Mouse (Mus musculus): ENCODE results near the gene Foxn3.

The Foxn3 gene

GRCm38 (mm10) chr12:99562073-99562866 lies 1.1 kb downstream of the Foxn3 start:
- DNase-seq (ENCODE audit: low spot score in 2 of 2): peak in 1 of 2 experiments; percentile 9

DNA sequence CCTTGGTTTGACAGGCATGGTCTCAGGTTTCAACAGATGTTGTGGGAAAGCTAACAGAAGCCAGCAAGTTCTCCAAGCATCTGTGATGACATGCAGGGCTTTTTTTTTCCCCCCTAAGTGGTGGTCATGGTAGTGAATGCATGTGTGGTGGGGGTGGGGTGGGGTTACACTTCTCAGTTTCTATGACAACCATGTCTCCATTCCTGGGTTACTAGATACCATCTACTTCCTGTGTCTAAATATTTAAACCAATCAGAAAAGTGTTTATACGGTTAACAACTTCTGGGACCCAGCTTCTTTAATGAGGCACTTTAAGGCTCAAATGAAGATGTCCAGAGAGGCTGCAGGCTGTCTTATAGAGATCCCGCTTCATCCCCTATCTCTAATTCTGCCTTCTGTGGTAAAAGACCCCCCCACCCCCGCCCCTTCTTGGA lies 2.0 kb downstream of the Foxn3 start:
- peak in 1 of 2 experiments; percentile 28 for DNase-seq (ENCODE audit: low spot score in 2 of 2)

GRCm38 (mm10) chr12:99560701-99561332 lies 2.6 kb downstream of the Foxn3 start:
- peak in 1 of 2 experiments; percentile 11 for DNase-seq (ENCODE audit: low spot score in 2 of 2)

DNA sequence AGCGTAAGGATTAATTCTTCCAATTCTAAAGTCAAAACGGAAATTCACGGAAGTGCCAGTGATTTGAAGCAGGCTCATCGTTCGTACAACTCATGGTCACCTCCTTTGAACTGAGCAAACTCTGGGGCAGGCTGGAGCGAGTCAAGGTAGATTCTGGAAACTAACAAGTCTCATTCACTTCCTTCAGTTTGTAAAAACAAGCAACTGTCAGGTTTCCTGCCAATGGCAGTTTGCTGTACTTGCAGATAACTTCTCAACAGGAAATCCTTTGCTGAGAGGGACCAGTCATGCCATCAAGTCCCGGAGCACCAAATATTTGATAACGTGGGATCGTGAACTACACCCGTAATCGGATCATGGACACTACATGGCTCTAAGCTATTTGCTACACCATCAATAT lies 3.9 kb downstream of the Foxn3 start:
- peak in 1 of 2 experiments; percentile 39 for DNase-seq (ENCODE audit: low spot score in 2 of 2)

DNA sequence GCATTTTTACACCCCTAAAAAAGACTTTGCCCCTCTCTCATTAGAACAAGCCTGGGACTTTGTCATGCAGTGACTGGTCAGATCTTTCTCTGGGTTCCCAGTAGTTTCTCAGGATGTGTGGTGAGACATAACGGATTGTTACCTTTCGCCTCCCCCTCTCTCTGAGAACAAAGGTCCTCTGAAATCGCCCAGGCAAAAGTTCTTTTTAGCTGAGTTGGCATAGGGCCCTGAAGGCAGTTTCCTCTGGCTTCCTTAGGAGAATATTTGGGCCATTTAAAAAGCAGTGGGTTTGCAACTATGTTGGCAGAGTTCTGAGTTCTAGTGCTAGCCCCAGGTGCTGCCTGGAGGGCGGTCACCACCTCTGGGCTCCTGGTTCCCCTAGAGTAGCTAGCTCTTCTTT lies 4.9 kb downstream of the Foxn3 start:
- DNase-seq (ENCODE audit: low spot score in 2 of 2): no peak

DNA sequence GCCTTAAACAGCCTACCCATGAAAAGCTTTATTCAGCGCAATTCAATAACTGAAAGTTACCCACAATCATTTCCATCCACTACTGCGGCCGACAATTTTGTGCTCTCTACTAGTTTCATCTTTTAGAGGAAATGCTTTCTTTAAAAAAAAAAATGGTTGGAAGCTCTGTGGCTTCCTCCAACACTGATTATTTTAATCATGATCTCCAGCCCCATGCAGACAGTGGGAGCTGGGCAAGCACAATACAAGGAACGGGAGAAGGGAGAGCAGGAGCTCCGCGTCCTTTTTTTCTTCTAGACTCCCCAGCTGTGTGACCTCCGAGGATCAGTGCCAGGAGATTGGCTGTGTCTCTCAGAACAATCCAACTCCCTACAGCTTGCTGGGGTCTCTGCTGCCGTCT lies 5.9 kb downstream of the Foxn3 start:
- DNase-seq (ENCODE audit: low spot score in 2 of 2): no peak

- DNase-seq (ENCODE audit: low spot score in 2 of 2): peak in 1 of 2 experiments; percentile 32
These were observed 12.8 kb downstream of the Foxn3 start for GRCm38 (mm10) chr12:99550629-99551028.

DNA sequence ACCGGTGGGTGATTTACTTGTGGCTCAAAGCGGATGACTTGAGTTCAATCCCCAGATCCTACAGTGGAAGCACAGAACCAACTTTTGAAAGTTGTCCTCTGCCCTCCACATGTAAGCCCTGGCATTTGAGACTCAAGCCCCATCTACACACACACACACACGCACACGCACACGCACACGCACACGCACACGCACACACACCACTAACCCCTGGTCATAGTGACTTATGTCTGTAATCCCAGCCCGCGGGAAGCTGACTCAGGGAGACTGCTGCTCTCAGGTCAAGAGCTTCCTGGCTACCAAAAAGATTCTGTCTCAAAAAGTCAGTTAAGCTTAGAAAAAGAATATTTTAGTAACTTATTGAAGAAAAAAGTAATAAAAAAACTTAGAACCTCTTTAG lies 13.6 kb downstream of the Foxn3 start:
- no peak for DNase-seq (ENCODE audit: low spot score in 2 of 2)

DNA sequence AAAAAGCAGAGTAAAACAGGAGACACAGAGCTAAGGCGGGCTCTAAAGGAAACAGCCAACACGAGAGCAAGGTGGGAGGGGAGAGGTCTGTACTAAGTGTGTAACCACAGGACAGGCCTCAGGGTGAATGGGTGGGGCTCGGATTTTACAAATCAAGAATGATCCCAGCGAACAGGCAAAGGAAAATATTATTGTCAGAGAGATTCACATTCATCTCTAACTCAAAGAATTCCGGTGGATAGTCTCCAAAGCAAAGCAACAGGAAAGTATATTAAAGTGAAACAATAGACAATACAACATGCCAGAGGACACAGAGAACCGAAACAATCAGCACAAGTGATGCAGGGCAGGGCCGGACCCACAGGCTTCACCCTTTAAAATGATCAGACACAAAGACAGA lies 15.0 kb downstream of the Foxn3 start:
- no peak for DNase-seq (ENCODE audit: low spot score in 2 of 2)

GRCm38 (mm10) chr12:99547295-99547694 lies 16.1 kb downstream of the Foxn3 start:
- no peak for DNase-seq (ENCODE audit: low spot score in 2 of 2)

DNA sequence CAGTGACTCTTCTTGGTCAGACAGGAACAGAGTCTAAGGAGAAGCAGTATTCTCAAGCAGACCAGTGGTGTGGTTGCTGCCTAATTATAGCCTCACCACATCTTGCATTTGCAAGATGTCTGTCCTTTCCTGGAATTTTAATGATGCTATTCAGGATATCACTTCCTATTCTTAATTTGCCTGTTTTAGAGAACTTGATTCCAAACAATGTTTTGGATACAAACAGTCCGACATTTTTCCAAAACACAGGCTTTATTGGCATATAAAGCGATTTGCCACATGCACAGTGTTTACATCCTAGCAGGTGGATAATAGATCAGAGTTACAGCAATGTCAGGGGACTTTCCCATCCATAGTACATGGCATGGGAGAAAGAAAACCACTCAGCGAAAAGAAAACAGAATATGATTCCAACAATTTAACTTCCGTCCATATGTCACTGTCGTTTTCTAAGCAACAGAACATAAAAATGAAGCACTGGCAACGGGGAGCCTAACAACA lies 18.1 kb downstream of the Foxn3 start:
- no peak for DNase-seq (ENCODE audit: low spot score in 2 of 2)

GRCm38 (mm10) chr12:99544262-99545128 lies 18.9 kb downstream of the Foxn3 start:
- DNase-seq (ENCODE audit: low spot score in 2 of 2): peak in 1 of 2 experiments; percentile 27

- no peak for DNase-seq (ENCODE audit: low spot score in 2 of 2)
These were observed 19.8 kb downstream of the Foxn3 start for GRCm38 (mm10) chr12:99543421-99544195.

DNA sequence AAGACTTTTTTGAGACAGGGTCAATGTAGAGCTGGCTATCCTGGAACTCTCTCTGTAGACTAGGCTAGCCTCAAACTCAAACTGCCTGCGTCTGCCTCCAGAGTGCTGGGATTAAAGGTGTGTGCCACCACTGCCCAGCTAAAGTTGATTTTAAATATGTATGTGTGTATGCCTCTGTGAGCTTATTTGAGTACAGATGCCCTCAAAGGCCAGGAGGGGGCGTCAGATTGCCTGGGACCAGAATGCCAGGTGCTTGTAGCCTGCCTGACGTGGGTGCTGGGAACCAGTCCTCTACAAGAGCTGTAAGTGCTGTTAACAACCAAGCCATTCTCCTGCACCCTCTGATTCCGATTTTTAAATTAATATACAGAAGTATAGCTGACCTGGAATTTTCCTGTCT lies 23.2 kb downstream of the Foxn3 start:
- no peak for DNase-seq (ENCODE audit: low spot score in 2 of 2)

- DNase-seq (ENCODE audit: low spot score in 2 of 2): no peak
These were observed 26.1 kb downstream of the Foxn3 start for GRCm38 (mm10) chr12:99537316-99537715.

GRCm38 (mm10) chr12:99536426-99536825 lies 27.0 kb downstream of the Foxn3 start:
- DNase-seq (ENCODE audit: low spot score in 2 of 2): no peak

DNA sequence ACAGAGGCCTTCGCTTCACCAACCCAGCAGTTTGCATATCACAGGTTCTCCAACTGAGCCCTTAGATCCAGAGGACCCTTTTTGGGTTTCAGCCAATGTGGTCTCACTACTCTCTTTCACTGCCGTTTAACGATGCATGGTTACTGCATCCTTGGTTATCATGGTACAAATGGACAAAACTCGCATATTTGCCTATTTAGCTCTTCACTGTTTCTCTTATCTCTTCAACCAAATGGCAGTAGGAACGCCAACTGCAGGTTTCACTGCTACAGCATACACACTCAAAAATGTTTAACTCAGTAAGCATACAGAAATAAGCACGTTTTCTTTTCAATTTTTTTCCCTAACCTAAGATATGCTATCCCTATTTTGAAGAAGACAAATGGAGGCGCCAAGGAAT lies 31.0 kb downstream of the Foxn3 start:
- DNase-seq (ENCODE audit: low spot score in 2 of 2): no peak

DNA sequence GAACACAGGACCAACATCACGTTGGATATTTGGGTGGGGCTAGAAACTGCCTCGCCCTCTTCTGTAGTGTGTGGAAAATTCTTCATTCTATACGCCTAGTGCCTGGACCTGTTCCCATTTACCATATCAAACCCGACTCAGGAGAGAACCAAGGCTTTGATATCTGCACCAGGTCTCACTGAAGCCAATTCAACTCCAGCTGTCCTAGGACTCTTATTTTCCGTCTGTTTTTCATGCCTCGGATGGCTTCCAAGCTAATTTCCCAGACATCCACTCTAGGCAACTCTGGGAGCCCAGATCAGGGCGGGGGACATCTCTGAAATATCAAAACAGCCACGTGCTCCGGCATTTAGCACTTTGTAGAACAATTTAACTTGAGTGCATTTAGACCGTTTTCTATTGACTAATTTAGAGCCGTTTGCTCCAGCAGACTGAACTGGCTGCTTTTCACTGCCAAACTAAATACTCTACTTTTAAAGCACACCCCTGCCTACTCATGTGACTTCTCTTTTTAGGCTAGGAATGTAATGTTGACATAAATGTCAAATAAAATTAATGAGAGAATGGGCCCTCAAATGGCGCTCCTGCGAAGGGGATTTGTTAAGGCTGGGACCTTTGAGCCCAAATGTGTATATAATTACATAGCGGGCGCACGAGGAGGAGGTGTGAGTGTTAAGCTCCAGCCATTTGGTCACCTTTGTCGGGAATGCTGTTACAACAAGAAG lies 33.5 kb downstream of the Foxn3 start:
- DNase-seq (ENCODE audit: low spot score in 2 of 2): no peak

- no peak for DNase-seq (ENCODE audit: low spot score in 2 of 2)
These were observed 34.4 kb downstream of the Foxn3 start for GRCm38 (mm10) chr12:99528958-99529357.

DNA sequence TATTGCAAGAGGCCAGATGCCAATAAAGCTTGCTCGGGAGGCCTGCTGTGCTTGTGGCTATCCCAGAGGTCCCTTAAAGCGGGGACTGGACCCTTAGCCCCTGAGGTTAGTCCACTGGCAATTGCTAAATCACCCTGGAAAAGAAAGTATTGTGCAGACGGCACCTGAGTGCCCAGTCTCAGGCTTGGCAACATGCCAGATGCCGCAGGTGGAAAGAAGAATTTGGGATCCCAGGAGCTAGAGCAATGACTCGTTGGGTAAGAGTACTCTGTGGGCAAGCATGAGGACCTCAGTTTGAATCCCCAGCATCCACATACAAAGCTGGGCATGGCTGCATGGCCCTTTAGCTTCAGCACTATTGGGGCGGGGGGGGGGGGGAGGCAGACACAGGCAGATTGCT lies 35.9 kb downstream of the Foxn3 start:
- DNase-seq (ENCODE audit: low spot score in 2 of 2): no peak

All from natural killer cell, adult 2 months (primary cell).